Comparison of ENCODE assay signal across 39 mouse cellular contexts in genomic region chr1:83142055-83142454, GRCm38 (mm10). TPM values are rescaled to one million over a fixed set of nuclear protein-coding genes. Genes with fewer than 3 reads are reported as not detected.
DNase-seq lines count a peak whose midpoint lies in the region; ATAC-seq lines count a peak whose summit lies in the region.
"Had no signal": no experiment of that assay in that cellular context is flagged by ENCODE, and none has a peak within 500 bp of the region (broad histone marks: within the 10 kb centered on the region; RNA-seq: fewer than 3 reads in every experiment).

No protein-coding gene starts in this region.

- H3K27me3 ChIP-seq in intestine, embryonic 16.5 days (replicated peaks; ENCODE audit: control insufficient read depth, insufficient read depth, low read length): no peaks in the 10 kb centered on the region
- no peaks in the 10 kb centered on the region for H3K27me3 ChIP-seq in lung, embryonic 16.5 days (ENCODE audit: control insufficient read depth, insufficient read depth, low read depth, low read length)
- H3K27me3 ChIP-seq: embryonic facial prominence, embryonic 13.5 days; heart, embryonic 13.5 days; hindbrain, embryonic 15.5 days; liver, embryonic 15.5 days had no signal

- no peak overlapping the region for H3K4me3 ChIP-seq in intestine, embryonic 16.5 days (ENCODE audit: low read length)
- no peak overlapping the region for H3K4me3 ChIP-seq in lung, embryonic 16.5 days (ENCODE audit: low read length)
- H3K4me3 ChIP-seq: embryonic facial prominence, embryonic 13.5 days; forebrain, embryonic 10.5 days; heart, embryonic 13.5 days; hindbrain, embryonic 10.5 days; hindbrain, embryonic 15.5 days; liver, embryonic 15.5 days; midbrain, embryonic 10.5 days had no signal

- H3K4me2 ChIP-seq in intestine, embryonic 16.5 days (ENCODE audit: low read depth, low read length): no peak overlapping the region
- H3K4me2 ChIP-seq in lung, embryonic 16.5 days (ENCODE audit: low read depth, low read length): no peak overlapping the region
- H3K4me2 ChIP-seq: embryonic facial prominence, embryonic 13.5 days; heart, embryonic 13.5 days; hindbrain, embryonic 15.5 days; liver, embryonic 15.5 days had no signal

- no peak overlapping the region for H3K9ac ChIP-seq in intestine, embryonic 16.5 days (ENCODE audit: low read depth, low read length)
- no peak overlapping the region for H3K9ac ChIP-seq in lung, embryonic 16.5 days (ENCODE audit: low read length)
- H3K9ac ChIP-seq: embryonic facial prominence, embryonic 13.5 days; heart, embryonic 13.5 days; hindbrain, embryonic 15.5 days; liver, embryonic 15.5 days had no signal

- H3K36me3 ChIP-seq in intestine, embryonic 16.5 days (ENCODE audit: control insufficient read depth, insufficient read depth, low read length): no peaks in the 10 kb centered on the region
- H3K36me3 ChIP-seq in lung, embryonic 16.5 days (ENCODE audit: control insufficient read depth, insufficient read depth, low read length): no peaks in the 10 kb centered on the region
- H3K36me3 ChIP-seq: embryonic facial prominence, embryonic 13.5 days; forebrain, embryonic 10.5 days; heart, embryonic 13.5 days; hindbrain, embryonic 10.5 days; hindbrain, embryonic 15.5 days; liver, embryonic 15.5 days; midbrain, embryonic 10.5 days had no signal

- no peaks in the 10 kb centered on the region for H3K4me1 ChIP-seq in intestine, embryonic 16.5 days (ENCODE audit: control insufficient read depth, insufficient read depth, low read length)
- H3K4me1 ChIP-seq in lung, embryonic 16.5 days (replicated peaks; ENCODE audit: control insufficient read depth, insufficient read depth, low read length): no peaks in the 10 kb centered on the region
- H3K4me1 ChIP-seq: embryonic facial prominence, embryonic 13.5 days; forebrain, embryonic 10.5 days; hindbrain, embryonic 10.5 days; hindbrain, embryonic 15.5 days; liver, embryonic 15.5 days; midbrain, embryonic 10.5 days had no signal

- no peaks in the 10 kb centered on the region for H3K9me3 ChIP-seq in intestine, embryonic 16.5 days (ENCODE audit: control insufficient read depth, low read length)
- no peaks in the 10 kb centered on the region for H3K9me3 ChIP-seq in lung, embryonic 16.5 days (ENCODE audit: control insufficient read depth, low read length)
- H3K9me3 ChIP-seq: embryonic facial prominence, embryonic 13.5 days; forebrain, embryonic 10.5 days; heart, embryonic 13.5 days; hindbrain, embryonic 10.5 days; hindbrain, embryonic 15.5 days; liver, embryonic 15.5 days; midbrain, embryonic 10.5 days had no signal

- H3K27ac ChIP-seq in intestine, embryonic 16.5 days (ENCODE audit: low read length): no peak overlapping the region
- H3K27ac ChIP-seq in lung, embryonic 16.5 days (ENCODE audit: low read length): peak overlapping the region; percentile 56
- H3K27ac ChIP-seq: embryonic facial prominence, embryonic 13.5 days; forebrain, embryonic 10.5 days; heart, embryonic 13.5 days; hindbrain, embryonic 10.5 days; hindbrain, embryonic 15.5 days; kidney, postnatal 0 days; liver, embryonic 15.5 days; midbrain, embryonic 10.5 days had no signal

- WGBS in intestine, embryonic 16.5 days: 61% methylated on average over 5 of the region's 5 CpGs
- 44% methylated on average over 5 of the region's 5 CpGs for WGBS in lung, embryonic 16.5 days

- peak; percentile 85 for ATAC-seq in intestine, embryonic 16.5 days
- ATAC-seq in lung, embryonic 16.5 days (ENCODE audit: low read depth): peak; percentile 96
- ATAC-seq in megakaryocyte, adult 5-6 weeks (ENCODE audit: poor library complexity, severe bottlenecking): no peak
- ATAC-seq: forebrain, embryonic 16.5 days; inflammation-experienced regulatory T-cells, adult 6 months; midbrain, embryonic 16.5 days had no signal

- DNase-seq in lung, postnatal 36 days: peak; percentile 82
- DNase-seq in adipocyte (ENCODE audit: low spot score): no peak
- DNase-seq in frontal cortex, postnatal 36 days (ENCODE audit: low spot score in 2 of 2): no peak
- DNase-seq in heart, postnatal 36 days: no peak
- DNase-seq: adrenal gland, postnatal 25 days; cerebellum, adult 11-12 months; cerebellum, postnatal 10 days; gastrocnemius, postnatal 10 days; heart, postnatal 10 days; kidney, adult 8-10 months; right cerebral cortex, postnatal 4 days; thymus, postnatal 14 days had no signal

- intact Hi-C loops in heart, postnatal 36 days (cut with DNase I): no loop called here

RNA-seq across cellular contexts. Expression of gene Daw1, which starts 17.5 kb away (rescaled TPM):
- not detected in 2 replicates for polyA plus RNA-seq in intestine, embryonic 16.5 days (2015; fragmentation: Nextera tagmentation; extraction: Ambion mirVana)
- 1.3 and 1.7 TPM in 2 replicates for polyA plus RNA-seq in lung, embryonic 16.5 days (2015; fragmentation: Nextera tagmentation; extraction: Ambion mirVana)
- not detected in 2 replicates for total RNA-seq in megakaryocyte, adult 5-6 weeks (2015)
- not detected in 2 replicates for total RNA-seq in megakaryocyte, adult 5-6 weeks (2017)
- not detected for total RNA-seq in heart, postnatal 36 days (2021)
- total RNA-seq: adrenal gland, adult 18-20 months; adrenal gland, postnatal 25 days; common myeloid progenitor, adult 5-6 weeks; gastrocnemius, postnatal 10 days; heart, adult 8-10 months; liver, adult 2 months; neutrophil, adult 5-6 weeks had no signal
- polyA plus RNA-seq: embryonic facial prominence, embryonic 13.5 days; heart, embryonic 13.5 days; large intestine, adult 2 months; liver, adult 2 months; liver, embryonic 15.5 days; neural tube, embryonic 11.5 days; spleen, adult 2 months had no signal

RNA-seq across cellular contexts. Expression of gene Ccl20, which starts 25.5 kb away (rescaled TPM):
- polyA plus RNA-seq in intestine, embryonic 16.5 days (2015; fragmentation: Nextera tagmentation; extraction: Ambion mirVana): 4.0 and 5.1 TPM in 2 replicates
- not detected in 2 replicates for polyA plus RNA-seq in lung, embryonic 16.5 days (2015; fragmentation: Nextera tagmentation; extraction: Ambion mirVana)
- total RNA-seq in megakaryocyte, adult 5-6 weeks (2015): not detected in 2 replicates
- not detected in 2 replicates for total RNA-seq in megakaryocyte, adult 5-6 weeks (2017)
- not detected for total RNA-seq in heart, postnatal 36 days (2021)
- total RNA-seq: adrenal gland, adult 18-20 months; adrenal gland, postnatal 25 days; common myeloid progenitor, adult 5-6 weeks; gastrocnemius, postnatal 10 days; heart, adult 8-10 months; heart, postnatal 10 days; left cerebral cortex, adult 18-20 months; left cerebral cortex, postnatal 14 days; liver, adult 2 months; neutrophil, adult 5-6 weeks had no signal
- polyA plus RNA-seq: embryonic facial prominence, embryonic 13.5 days; forebrain, embryonic 10.5 days; forebrain, embryonic 16.5 days; gonadal fat pad, adult 2 months; hindbrain, embryonic 15.5 days; limb, embryonic 11.5 days; liver, adult 2 months; liver, embryonic 15.5 days; midbrain, embryonic 10.5 days; midbrain, embryonic 16.5 days; neural tube, embryonic 11.5 days; spleen, adult 2 months; urinary bladder, adult 2 months had no signal
